Mouse (Mus musculus): ENCODE measurements around the gene Atp5c1.

The Atp5c1 gene

DNA sequence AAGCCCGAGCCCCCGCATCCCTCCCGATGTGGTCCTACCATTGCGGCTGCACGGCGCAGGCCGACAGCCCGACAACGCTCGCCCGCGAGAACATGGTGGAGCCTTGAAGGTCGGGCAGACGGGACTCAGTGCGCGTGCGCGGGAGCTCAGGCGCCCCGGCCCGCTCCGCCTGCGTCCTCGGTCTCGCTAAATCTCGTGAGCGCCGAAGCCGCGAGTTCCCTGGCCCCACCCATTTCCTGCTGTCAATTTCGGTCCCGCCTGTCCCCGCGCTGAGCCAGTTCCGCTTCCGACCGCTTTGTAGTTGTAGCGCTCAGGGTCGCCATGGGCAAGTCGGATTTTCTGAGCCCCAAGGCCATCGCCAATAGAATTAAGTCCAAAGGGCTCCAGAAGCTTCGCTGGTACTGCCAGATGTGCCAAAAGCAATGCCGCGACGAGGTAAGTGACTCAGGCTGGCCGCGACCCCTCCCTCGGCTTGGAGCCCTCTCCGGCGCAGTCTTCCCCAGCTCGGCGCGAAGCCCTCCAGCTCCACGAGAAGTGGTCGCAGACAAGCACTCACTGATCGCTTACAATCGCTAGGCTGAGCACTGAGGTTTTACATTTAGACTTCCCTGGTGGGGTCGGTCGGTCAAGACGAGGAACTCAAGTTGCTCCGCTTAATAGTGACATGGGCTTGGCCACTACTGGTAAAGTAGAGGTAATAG lies at the start of gene Atp5c1, which contains the start of gene Kin:
Gene Atp5c1 (minus strand): TSS at position 201 of the 701 bp plus-strand sequence.
Gene Kin (plus strand): TSS at position 284 of the 701 bp plus-strand sequence.
- peak; percentile 96 for DNase-seq

DNA sequence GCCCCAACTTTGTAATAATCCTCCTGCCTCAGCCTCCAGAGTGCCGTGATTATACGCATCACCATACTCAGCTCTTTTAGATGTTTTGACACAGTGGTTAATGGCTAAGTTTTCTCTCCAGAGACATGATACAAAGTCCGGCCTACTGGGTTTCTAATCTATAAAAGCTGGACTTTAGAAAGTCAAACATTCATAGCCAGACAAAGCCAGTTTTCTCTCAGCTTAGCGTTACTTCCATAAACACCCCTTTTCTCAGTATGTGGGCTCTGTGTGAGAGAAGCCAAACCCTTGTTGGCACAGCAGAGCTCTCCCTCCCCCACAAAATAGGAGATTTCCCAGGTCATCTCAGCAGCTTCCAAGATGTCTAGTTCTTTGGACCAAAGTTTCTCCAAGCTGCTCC lies 48.3 kb upstream of the Atp5c1 start:
- DNase-seq, result no peak

GRCm38 (mm10) chr2:10127471-10127870 lies 47.2 kb upstream of the Atp5c1 start:
- no peak for DNase-seq

- DNase-seq, result no peak
Observed at GRCm38 (mm10) chr2:10126122-10126521, 45.8 kb upstream of the Atp5c1 start.

DNA sequence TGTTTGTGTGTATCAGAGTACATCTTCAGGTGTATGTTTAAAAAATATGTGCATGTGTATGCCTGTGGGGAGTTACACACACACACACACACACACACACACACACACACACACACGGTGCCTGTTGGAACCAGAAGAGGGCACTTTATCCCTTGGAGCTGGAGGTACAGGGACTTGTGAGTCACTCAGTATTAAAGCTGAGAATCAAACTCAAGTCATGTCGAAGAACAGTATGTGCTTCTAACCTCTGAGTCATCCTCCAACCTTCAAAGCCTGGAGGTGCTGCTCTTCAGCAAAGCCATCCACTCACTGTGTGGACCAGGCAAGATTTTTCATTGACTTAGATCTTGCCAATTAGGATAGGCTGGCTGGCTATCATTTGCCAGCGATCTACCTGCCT lies 41.5 kb upstream of the Atp5c1 start:
- no peak for DNase-seq

- DNase-seq, result no peak
Observed at GRCm38 (mm10) chr2:10119276-10119675, 39.0 kb upstream of the Atp5c1 start.

GRCm38 (mm10) chr2:10118751-10119150 lies 38.4 kb upstream of the Atp5c1 start:
- no peak for DNase-seq

- DNase-seq, result no peak
Observed at GRCm38 (mm10) chr2:10108535-10109189, 28.4 kb upstream of the Atp5c1 start.

DNA sequence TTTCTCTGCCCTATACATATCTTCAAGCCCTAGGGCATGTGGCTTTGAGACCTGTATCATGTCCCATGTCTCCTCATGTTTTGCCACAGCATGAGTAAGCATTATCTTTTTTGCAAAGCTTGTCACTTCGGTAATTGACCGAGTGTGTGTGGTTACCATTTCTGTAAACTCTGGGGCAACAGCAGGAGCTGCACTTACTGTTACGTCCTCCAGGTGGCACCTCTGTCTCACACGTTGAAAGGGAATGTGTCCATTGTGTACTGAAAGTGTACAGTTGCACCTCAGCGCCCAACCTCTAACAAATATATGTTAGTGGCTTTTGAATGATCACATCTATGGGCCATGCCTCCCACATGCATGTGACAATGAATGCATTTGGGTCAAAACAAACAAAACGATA lies 20.9 kb upstream of the Atp5c1 start:
- peak; percentile 59 for DNase-seq

DNA sequence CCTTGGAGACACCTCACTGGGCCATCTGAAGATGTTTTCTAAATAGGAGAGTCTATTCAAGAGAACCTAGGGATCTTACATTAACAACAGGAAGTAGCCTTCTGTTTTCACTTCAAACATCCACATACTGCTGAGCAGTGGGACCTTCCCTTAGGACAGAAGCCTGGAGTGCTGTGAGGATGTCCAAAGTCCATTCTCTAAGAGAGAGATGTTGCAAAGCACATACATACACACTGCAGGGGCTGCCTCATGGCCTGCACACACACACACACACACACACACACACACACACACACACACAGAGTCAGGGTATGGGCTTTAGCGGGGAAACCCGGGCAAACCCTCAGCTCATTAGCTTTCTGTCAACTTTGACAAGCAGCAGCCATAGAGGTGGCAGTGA lies 20.2 kb upstream of the Atp5c1 start:
- DNase-seq, result no peak

DNA sequence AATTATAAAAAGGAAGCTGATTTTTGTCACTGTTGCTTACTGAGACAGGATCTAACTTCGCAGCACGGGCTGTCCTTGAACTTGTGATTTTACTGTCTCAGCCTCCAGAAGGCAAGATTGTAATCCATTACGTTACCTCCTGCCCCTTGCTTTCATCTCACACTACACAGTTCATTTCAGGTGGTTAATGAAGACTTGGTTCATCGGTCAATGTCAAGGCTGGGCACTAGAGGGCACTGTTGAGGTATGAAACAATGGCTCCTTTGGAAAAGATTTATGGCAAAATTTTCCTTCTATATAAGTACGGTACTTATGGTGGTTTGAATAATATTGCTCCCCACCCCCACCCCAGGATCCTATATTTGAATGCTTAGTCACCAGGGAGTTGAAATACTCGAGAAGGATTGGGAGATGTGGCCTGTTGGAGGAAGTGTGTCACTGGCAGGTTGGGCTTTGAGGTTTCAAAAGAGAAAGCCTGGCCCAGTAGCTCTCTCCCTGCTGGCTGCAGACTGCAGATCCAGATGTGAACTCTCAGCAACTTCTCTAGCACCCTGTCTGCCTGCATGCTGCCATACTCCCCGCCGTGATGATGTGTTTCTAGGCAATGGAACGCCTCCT lies 18.4 kb upstream of the Atp5c1 start:
- DNase-seq, result peak; percentile 58

DNA sequence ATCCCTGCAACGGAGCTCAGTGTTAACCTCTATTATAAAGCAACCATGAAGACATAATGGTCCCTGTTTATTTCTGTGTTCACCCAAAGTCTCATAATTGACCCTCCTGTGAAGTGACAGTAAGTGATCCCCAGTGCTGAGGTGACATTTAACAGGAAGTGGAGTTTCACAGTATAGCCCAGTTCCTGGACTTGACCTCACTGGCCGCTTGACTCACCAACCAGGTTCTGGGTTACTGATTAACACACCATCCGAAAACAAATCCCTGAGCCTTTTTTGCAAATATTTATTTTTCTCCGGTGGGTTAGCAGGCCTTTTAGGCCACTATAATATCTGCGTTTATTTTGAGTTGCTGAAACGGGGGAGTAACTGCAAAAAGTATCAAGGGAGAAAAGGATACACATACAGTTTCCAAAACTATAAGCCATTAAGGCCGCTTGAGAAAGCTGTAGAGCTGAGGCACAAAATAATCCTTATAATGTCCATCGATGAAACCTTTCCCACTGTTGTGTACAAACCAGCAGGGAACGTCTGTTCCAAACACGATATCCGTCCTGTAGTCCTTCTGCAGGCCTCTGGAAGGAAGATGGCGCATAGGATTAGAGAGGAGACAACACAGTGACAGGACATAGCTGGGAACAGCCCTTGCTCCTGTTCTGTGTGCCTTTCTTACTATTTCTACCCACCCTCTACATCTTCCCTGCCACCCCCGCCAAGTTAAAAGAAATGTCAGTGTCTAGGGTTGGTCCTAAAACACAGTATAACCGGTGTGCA lies 14.2 kb upstream of the Atp5c1 start:
- DNase-seq, result no peak

GRCm38 (mm10) chr2:10087256-10087850 lies 7.0 kb upstream of the Atp5c1 start:
- DNase-seq, result no peak

- DNase-seq, result no peak
Observed at GRCm38 (mm10) chr2:10082737-10083136, 2.4 kb upstream of the Atp5c1 start.

DNA sequence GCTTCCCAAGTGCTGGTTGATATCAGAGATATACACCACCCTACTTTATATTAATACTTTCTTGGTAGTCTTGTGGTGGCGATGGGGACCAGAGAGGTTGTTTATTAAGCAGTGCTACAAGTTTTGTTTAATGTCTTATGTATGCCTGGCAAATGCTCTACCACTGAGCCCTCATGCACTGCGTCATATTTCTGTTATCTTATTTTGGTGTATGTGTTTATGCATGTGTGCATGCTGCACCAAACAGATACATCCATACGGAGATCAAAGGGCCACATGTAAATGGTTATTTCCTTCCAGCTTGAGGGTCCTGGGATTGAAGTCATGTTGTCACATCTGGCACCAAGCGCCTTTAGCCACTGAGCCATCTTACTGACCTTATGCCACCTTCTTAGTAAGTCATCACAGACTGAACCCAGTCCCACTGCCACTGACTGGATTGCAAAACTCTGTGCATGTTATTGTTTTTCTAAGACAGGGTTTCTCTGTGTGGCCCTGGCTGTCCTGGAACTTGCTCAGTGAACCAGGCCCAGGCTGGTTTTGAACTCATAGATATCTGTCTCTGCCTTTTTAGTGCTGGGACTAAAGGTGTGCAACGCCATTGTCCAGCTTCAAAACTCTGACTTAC lies 1.3 kb upstream of the Atp5c1 start:
- DNase-seq, result no peak

DNA sequence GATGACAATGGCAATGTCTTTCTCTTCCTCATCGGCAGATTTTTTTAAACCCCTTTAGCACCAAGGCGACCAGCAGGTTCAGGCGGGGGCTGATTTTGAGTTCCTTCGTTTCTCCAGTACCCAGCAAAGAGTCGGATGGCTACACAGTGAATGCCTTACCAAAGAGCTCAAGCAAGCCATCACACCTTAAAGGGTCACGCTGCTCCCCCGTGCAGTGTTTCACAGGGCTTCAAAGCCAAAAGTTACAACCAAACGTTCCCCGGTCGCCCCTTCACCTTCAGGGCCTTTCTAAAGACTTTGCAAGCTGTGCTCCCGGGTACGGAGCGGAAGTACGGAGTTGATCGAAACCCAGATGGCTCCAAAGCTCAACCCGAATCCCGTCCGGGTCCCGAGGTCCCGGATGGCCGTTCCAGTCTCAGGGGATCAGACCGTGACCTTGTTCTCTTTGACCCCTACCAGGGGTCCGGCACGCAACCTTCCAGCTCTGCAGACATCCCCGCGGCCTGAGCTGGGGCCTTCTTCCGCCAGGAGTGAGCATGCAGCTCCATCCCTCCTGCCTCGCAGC lies 483 bp downstream of the Atp5c1 start:
- DNase-seq, result no peak

DNA sequence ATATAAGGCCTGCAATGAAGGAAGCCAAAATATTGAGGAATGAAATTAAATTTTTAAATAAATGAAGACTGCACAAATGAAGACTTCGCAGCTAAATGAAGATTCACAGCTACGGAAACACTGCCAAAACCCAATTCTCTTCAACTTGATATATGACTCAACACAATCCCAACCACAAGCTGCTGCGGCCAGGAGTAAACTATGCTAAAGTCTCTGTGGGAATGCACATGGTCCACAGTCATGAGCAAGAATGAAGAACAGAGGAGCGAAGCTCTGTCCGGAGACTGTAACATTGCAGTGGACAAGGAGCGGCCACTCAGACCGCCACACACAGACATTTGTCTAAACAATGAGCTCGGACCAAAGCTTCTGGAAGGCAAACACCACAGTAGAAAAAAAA lies 3.6 kb downstream of the Atp5c1 start:
- no peak for DNase-seq

DNA sequence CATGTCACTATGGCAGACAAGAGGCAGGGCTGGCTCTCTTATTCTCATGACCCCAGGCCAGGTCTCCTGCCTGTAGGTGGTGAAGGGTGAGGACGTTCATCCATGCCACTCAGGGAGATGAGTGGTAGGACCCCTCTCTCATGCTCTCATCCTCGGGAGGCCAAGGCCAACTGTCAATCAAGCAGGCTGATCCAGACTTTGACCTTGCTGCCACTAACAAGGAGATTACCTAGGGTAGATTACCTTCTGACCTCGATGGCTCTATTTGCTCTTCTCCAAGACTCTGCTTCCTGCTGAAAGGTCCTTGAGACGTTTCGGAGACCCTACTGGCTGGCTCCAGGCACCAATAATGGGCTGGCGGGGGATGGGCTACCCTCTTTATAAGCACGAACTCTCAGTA lies 5.8 kb downstream of the Atp5c1 start:
- no peak for DNase-seq

DNA sequence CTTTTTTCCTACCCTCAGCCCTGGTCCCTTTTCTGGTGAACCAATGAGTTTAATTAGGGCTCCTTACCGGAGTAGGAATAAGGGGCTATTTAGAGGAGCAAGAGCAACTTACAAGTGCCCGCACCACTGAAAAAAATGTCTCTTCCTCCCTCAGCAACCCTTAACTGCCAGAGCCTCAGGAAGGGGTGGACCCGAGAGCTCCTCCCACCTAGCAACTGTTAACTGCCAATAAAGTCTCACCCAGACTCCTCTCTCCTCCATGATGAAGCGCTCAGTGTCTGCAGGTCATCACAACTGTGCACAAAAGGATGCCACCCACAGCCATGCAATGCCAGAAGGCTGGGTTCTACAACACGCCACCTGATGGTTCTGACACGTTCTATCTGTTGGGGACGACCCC lies 8.6 kb downstream of the Atp5c1 start:
- DNase-seq, result no peak

- DNase-seq, result no peak
Observed at GRCm38 (mm10) chr2:10058836-10059235, 21.5 kb downstream of the Atp5c1 start.

DNA sequence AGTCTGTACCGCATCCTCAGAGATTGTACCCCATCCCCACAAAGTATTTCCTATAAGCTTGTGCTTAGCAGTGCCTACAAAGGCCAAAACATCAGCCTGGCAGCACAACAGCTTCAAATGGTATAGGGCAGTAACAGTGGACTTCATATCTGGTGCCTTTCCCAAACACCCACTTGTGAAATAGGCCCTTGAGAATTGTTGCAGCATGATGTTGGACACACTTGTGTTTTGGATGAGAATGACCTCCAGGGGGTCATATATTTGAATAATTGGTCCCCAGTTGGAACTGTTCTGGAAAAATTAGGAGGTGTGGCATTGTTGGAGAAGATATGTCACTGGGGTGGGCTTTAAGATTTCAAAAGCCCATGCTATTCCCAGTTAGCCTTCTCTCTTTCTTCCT lies 28.3 kb downstream of the Atp5c1 start:
- DNase-seq, result no peak

DNA sequence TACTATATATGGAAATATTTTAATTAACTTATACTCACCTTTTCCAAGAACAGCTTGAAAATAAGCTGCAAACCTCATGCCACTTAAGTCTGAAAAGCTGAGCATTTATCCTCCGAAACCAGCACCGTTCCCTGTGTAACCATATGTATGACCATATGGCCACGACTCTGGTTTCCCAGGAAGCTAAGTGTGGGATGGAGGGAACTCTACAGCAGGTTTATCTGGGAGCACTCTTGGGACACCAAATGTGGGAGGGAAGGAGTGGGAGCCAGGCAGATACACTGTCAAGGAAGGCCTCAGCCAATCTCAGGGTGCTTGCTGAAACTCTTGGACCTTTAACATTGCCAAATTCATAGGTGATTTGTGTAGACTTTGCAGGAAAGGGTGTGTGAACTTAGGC lies 29.4 kb downstream of the Atp5c1 start:
- no peak for DNase-seq
